Mouse (Mus musculus) hindbrain, embryonic 15.5 days (tissue): ENCODE results near the gene Bivm. TPM values are rescaled to one million over a fixed set of nuclear protein-coding genes. Genes with fewer than 3 reads are reported as not detected.

Experiments
- ATAC-seq: fragments of 200-750 bp; cut with Nextera tagmentation; 2 replicates; pipeline ENCODE4 v1.8.0; 2017; ENCODE audit warnings: low read depth, moderate number of reproducible peaks, moderate TSS enrichment; ENCODE audit not compliant: low FRiP score
- H3K27ac ChIP-seq: fragments of 300-500 bp; sonication (generic); replicated peaks from 2 replicates; pipeline ENCODE4 v1.5.1; 2015; ENCODE audit warnings: mild to moderate bottlenecking, inconsistent platforms
- H3K27me3 ChIP-seq: fragments of 300-500 bp; sonication (generic); 2 replicates; pipeline ENCODE4 v1.6.1; 2015; ENCODE audit warnings: control low read depth, inconsistent platforms
- H3K36me3 ChIP-seq: fragments of 300-500 bp; sonication (generic); 2 replicates; pipeline ENCODE4 v1.6.1; 2015; ENCODE audit warnings: control low read depth, inconsistent platforms
- H3K4me1 ChIP-seq: fragments of 300-500 bp; sonication (generic); replicated peaks from 2 replicates; pipeline ENCODE4 v1.6.1; 2015; ENCODE audit warnings: control low read depth, inconsistent platforms
- H3K4me2 ChIP-seq: fragments of 300-500 bp; sonication (generic); 2 replicates; pipeline ENCODE4 v1.6.1; 2015; ENCODE audit warnings: moderate library complexity, mild to moderate bottlenecking, inconsistent platforms
- H3K4me3 ChIP-seq: fragments of 300-500 bp; sonication (generic); 2 replicates; pipeline ENCODE4 v1.5.1; 2015; ENCODE audit warnings: mild to moderate bottlenecking, inconsistent platforms
- H3K9ac ChIP-seq: fragments of 300-500 bp; sonication (generic); 2 replicates; pipeline ENCODE4 v1.6.1; 2015; ENCODE audit warnings: inconsistent platforms
- H3K9me3 ChIP-seq: fragments of 300-500 bp; sonication (generic); 2 replicates; pipeline ENCODE4 v1.6.1; 2016; ENCODE audit warnings: control low read depth, inconsistent platforms
- WGBS: fragments of 180-500 bp; shearing (Covaris S2); methylation state at CpG from one replicate; pipeline ENCODE4 v1.1.7; 2015; 5-methylcytosine and 5-hydroxymethylcytosine counted together
- polyA plus RNA-seq: library from polyadenylated mRNA; unstranded; fragments of >200 nt; fragmentation: Nextera tagmentation; extraction: Ambion mirVana; gene quantifications from 2 replicates; pipeline ENCODE4 v1.2.1, GENCODE M21; 2015

Bivm gene
- polyA plus RNA-seq = 29.4 and 30.4 TPM in 2 replicates

GRCm38 (mm10) chr1:44118239-44119054 lies at the start of gene Bivm, which contains the start of gene Kdelc1:
Gene Bivm, plus strand, starts transcription at chr1:44118957.
Gene Kdelc1, minus strand, starts transcription at chr1:44118808.
- Histone ChIP-seq H3K9me3 (no peaks in the 10 kb centered on the region), H3K27me3 (no peaks in the 10 kb centered on the region), H3K4me2 (peak within 1 kb of the TSS; percentile 65), H3K36me3 (peaks cover 14% of the 10 kb centered on the region), H3K27ac (peak within 1 kb of the TSS; percentile 96), H3K4me1 (peaks cover 29% of the 10 kb centered on the region), H3K4me3 (peak within 1 kb of the TSS; percentile 73), H3K9ac (peak within 1 kb of the TSS; percentile 90)
- 0% methylated on average over 39 of the region's 39 CpGs for WGBS
- ATAC-seq = peak; percentile 98

- H3K9me3 ChIP-seq = no peaks in the 10 kb centered on the region
- H3K9ac ChIP-seq = peak overlapping the region; percentile 56
- ATAC-seq = peak; percentile 80
- peaks cover 15% of the 10 kb centered on the region for H3K36me3 ChIP-seq
- peaks cover 14% of the 10 kb centered on the region for H3K4me1 ChIP-seq
- peak overlapping the region; percentile 79 for H3K27ac ChIP-seq
- H3K4me2 ChIP-seq = peak overlapping the region; percentile 84
- H3K4me3 ChIP-seq = peak overlapping the region; percentile 65
- under 1% methylated on average over 54 of the region's 55 CpGs for WGBS
- H3K27me3 ChIP-seq = no peaks in the 10 kb centered on the region
These were observed 17.1 kb upstream of the Bivm start for GRCm38 (mm10) chr1:44101448-44102225.

DNA sequence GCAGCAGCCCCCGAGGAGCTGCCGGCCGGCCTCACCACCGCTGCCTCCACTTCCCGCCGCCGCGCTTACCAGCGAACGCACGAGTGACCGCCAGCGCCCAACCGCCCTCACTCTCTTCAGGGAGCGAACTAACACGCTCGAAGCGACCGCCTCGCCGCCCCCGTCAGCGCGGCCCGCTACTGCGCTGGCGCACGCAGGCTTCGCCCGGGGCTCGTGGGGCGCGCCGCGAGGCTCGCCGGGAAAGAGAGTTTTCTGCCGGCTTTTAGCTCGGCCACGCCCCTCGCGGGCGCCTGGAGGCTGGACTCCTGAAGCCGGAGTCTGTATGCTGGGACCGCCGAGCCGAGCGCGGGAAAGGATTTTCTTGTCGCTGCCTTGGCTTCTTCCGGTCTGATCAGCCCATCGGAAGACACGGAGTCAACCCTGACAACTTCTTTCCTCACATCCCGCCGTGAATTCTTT lies 16.5 kb upstream of the Bivm start, which contains the start of gene Tex30:
Tex30 (minus strand) TSS at position 183 of the 459 bp plus-strand sequence.
- Histone ChIP-seq H3K27ac (peak within 1 kb of the TSS; percentile 79), H3K9ac (peak within 1 kb of the TSS; percentile 56), H3K27me3 (no peaks in the 10 kb centered on the region), H3K4me2 (peak within 1 kb of the TSS; percentile 84), H3K36me3 (peaks cover 15% of the 10 kb centered on the region), H3K9me3 (no peaks in the 10 kb centered on the region), H3K4me1 (peaks cover 14% of the 10 kb centered on the region), H3K4me3 (peak within 1 kb of the TSS; percentile 65)
- peak; percentile 98 for ATAC-seq
- under 1% methylated on average over 53 of the region's 55 CpGs for WGBS

- H3K27me3 ChIP-seq = no peaks in the 10 kb centered on the region
- H3K27ac ChIP-seq = 0 out of 2 replicates have a peak overlapping the region, but pooled peaks have one; percentile 2
- 15% methylated on average over 5 of the region's 5 CpGs for WGBS
- H3K36me3 ChIP-seq = peaks cover 18% of the 10 kb centered on the region
- peak overlapping the region; percentile 47; the same call in 1 of the 2 replicates for H3K9ac ChIP-seq
- H3K4me2 ChIP-seq = peak overlapping the region; percentile 84
- no peak for ATAC-seq
- peak overlapping the region; percentile 65 for H3K4me3 ChIP-seq
- H3K9me3 ChIP-seq = no peaks in the 10 kb centered on the region
- peaks cover 14% of the 10 kb centered on the region for H3K4me1 ChIP-seq
These were observed 15.8 kb upstream of the Bivm start for GRCm38 (mm10) chr1:44102939-44103338.

GRCm38 (mm10) chr1:44117571-44117970 lies 1.2 kb upstream of the Bivm start:
- peak overlapping the region; percentile 73; the same call in 1 of the 2 replicates for H3K4me3 ChIP-seq
- H3K36me3 ChIP-seq = peaks cover 21% of the 10 kb centered on the region
- H3K4me2 ChIP-seq = peak overlapping the region; percentile 65
- no peak overlapping the region for H3K9ac ChIP-seq
- no peak for ATAC-seq
- no peak overlapping the region for H3K27ac ChIP-seq
- H3K27me3 ChIP-seq = no peaks in the 10 kb centered on the region
- peaks cover 29% of the 10 kb centered on the region for H3K4me1 ChIP-seq
- H3K9me3 ChIP-seq = no peaks in the 10 kb centered on the region

DNA sequence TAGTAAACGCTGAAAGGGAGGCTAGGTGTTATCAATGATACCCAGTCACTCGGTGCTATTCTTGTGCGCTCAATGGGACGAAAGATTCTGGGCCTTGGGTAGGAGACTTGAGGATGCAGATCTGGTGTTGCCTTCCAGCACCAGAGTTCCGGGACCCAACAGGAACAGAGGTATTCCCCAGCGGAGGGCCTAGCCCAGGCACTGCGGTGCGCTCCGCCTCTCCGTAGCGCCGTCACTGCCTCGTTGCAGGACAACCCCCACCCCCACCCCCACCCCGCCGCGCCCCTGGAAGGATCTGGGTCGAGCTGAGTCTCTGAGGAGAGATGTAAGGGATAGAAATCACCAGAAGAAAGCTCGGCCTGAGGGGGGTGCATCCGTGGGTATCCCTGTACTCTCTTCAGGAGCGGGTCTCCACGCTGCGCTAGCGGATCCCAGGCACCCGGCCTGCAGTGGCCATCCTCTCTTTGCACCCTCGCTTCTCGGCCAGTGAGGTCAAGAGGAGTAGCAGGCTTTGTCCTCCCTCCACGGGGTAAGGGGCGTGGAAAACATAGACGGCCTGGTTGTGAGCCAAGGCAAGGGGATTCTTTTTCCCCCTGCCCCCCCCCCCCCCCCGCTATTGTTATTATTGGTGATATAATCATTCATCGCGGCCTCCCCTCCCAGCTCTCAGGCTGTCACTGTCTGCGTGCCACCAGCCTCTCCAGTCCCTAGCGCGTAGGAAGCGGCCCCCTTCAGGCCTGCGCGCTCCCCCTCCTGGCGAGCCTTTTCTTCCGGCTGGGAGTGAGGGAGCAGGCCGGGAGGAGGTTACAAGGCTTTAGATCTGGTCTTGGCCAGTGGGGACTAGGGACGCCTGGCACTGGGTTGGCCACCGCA lies 680 bp downstream of the Bivm start:
- Histone ChIP-seq H3K36me3 (peaks cover 8% of the 10 kb centered on the region), H3K27me3 (no peaks in the 10 kb centered on the region), H3K27ac (peak overlapping the region; percentile 96), H3K9ac (peak overlapping the region; percentile 90), H3K4me2 (peak overlapping the region; percentile 65), H3K4me1 (peaks cover 29% of the 10 kb centered on the region), H3K9me3 (no peaks in the 10 kb centered on the region), H3K4me3 (peak overlapping the region; percentile 73)
- peak; percentile 90 for ATAC-seq
- under 1% methylated on average over 41 of the region's 43 CpGs for WGBS

DNA sequence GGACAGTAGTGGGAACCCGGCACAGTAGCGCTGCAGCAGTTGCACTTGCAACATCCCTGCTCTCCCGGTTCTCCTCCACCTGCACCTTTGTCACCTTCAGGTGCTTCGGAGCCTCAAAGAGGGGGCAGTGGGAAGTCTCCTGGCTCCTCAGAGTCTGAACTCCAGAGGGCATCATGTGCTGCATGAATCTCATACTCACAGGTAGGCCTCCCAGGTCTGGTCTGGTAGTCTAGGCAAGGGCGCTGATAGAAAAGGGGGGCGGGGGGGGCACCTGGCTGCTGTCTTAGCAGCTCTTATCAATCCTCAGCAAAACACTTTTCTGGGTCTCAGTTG lies 1.3 kb downstream of the Bivm start:
- Histone ChIP-seq H3K4me2 (peak overlapping the region; percentile 65), H3K4me3 (peak overlapping the region; percentile 73), H3K9ac (peak overlapping the region; percentile 90), H3K9me3 (no peaks in the 10 kb centered on the region), H3K36me3 (peaks cover 8% of the 10 kb centered on the region), H3K4me1 (peaks cover 29% of the 10 kb centered on the region), H3K27me3 (no peaks in the 10 kb centered on the region), H3K27ac (peak overlapping the region; percentile 96)
- 5% methylated on average over 6 of the region's 6 CpGs for WGBS
- peak; percentile 46 for ATAC-seq

DNA sequence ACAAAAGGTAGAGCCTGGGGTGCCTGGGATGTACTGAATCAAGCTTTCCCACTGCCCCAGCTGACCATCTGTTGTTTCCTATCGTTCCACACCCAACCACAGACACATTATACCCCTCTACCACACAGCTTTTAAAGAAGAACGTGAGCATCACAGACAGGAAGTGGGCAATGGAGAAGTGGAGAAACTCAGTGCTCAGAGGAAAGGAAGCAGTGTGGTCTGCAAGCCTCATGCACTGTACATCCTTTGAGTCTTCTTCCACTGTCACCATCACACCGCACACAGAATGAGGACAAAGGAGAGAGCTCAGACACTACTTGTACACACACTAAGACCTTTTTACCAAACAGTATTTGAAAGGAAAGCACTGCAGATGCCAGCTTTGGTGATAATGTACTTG lies 3.5 kb downstream of the Bivm start:
- no peak for ATAC-seq
- Histone ChIP-seq H3K4me2 (no peak overlapping the region), H3K4me3 (no peak overlapping the region), H3K4me1 (peaks cover 29% of the 10 kb centered on the region), H3K27me3 (no peaks in the 10 kb centered on the region), H3K9ac (no peak overlapping the region), H3K36me3 (peaks cover 11% of the 10 kb centered on the region; the same call in 1 of the 2 replicates), H3K9me3 (no peaks in the 10 kb centered on the region), H3K27ac (no peak overlapping the region)
- WGBS = 87% methylated on average over 3 of the region's 3 CpGs

- H3K27me3 ChIP-seq = no peaks in the 10 kb centered on the region
- H3K36me3 ChIP-seq = peaks cover 38% of the 10 kb centered on the region
- H3K9ac ChIP-seq = no peak overlapping the region
- no peak overlapping the region for H3K4me2 ChIP-seq
- H3K4me3 ChIP-seq = no peak overlapping the region
- no peaks in the 10 kb centered on the region for H3K9me3 ChIP-seq
- no peak for ATAC-seq
- no peak overlapping the region for H3K27ac ChIP-seq
- WGBS = 95% methylated on average over 4 of the region's 4 CpGs
- peaks cover 14% of the 10 kb centered on the region for H3K4me1 ChIP-seq
These were observed 6.8 kb downstream of the Bivm start for GRCm38 (mm10) chr1:44125590-44125989.

DNA sequence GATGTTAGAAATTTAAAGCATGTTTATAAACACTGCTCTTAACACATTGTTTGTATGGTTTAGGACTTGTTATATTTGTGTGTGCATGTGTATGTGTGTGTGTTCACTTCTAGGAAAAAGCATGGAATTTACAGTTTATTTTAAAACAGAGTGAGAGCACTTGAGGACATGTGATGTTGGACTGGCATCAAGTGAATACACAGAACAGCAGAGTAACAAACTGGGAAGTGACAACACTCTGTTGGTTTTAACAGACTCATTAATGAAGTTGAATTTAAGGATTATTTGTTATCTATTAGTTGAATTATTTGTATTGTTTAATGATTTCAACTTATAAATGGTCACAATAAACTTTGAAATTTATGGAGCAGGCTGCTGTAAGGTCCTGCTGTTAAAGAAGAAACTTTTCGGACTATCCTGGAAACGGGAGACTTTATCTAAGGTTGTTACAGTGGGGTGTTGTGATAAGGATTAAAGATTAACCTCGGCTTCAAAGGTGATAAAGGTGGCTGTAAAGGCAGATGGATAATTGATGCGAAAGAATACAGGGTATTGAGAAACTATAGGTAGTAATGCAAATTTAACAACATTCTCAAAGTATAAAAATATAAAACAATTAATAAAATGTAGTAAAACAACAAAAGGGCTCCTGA lies 11.3 kb downstream of the Bivm start:
- 89% methylated on average over 4 of the region's 4 CpGs for WGBS
- H3K4me2 ChIP-seq = no peak overlapping the region
- H3K9ac ChIP-seq = no peak overlapping the region
- no peaks in the 10 kb centered on the region for H3K27me3 ChIP-seq
- H3K27ac ChIP-seq = no peak overlapping the region
- peaks cover 58% of the 10 kb centered on the region for H3K36me3 ChIP-seq
- no peak for ATAC-seq
- H3K9me3 ChIP-seq = no peaks in the 10 kb centered on the region
- no peak overlapping the region for H3K4me3 ChIP-seq
- H3K4me1 ChIP-seq = no peaks in the 10 kb centered on the region

DNA sequence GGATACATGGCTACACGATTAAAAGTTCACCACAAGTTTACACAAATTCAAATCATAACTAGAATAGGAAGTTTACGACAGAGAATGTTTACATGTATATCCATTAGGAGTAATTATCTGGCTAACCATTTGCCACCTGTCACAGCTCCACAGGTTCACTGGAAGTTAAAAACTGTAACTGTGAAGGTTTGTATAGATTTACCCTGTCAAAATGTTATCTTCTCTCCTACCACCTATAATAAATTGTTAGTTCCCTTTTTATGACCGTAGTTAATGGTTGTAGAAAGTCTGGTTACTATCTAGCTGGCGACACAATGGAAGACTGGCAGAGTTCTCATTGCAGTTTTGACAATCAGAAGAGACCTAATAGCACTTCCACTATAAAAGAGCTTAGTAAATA lies 21.5 kb downstream of the Bivm start:
- Histone ChIP-seq H3K9ac (no peak overlapping the region), H3K36me3 (peaks cover 53% of the 10 kb centered on the region), H3K4me2 (no peak overlapping the region)

More for the DNA sequence above, 21.5 kb downstream of the Bivm start:
- H3K4me1 ChIP-seq = no peaks in the 10 kb centered on the region
- no peak overlapping the region for H3K27ac ChIP-seq
- H3K4me3 ChIP-seq = no peak overlapping the region
- no peaks in the 10 kb centered on the region for H3K9me3 ChIP-seq
- 93% methylated on average over 4 of the region's 4 CpGs for WGBS
- ATAC-seq = no peak
- H3K27me3 ChIP-seq = no peaks in the 10 kb centered on the region
